ENCODE assay signal across 9 mouse cellular contexts in genomic region chr1:85901516-85902107, GRCm38 (mm10). TPM values are rescaled to one million over a fixed set of nuclear protein-coding genes. Genes with fewer than 3 reads are reported as not detected.
DNase-seq lines count a peak whose midpoint lies in the region; ATAC-seq and TF ChIP-seq lines count a peak whose summit lies in the region.
"Had no signal": no experiment of that assay in that cellular context is flagged by ENCODE, and none has a peak within 500 bp of the region (broad histone marks: within the 10 kb centered on the region; RNA-seq: fewer than 3 reads in every experiment).

No protein-coding gene starts in this region.

- TF ChIP-seq EP300 in liver, postnatal 0 days (IDR thresholded peaks at IDR 0.05; ENCODE audit: low read depth): no peak

- H3K4me1 ChIP-seq in liver, embryonic 11.5 days (replicated peaks; ENCODE audit: control insufficient read depth, insufficient read depth, low read length): peaks cover 39% of the 10 kb centered on the region
- H3K4me1 ChIP-seq in liver, postnatal 0 days (ENCODE audit: insufficient read depth): peaks cover 47% of the 10 kb centered on the region
- H3K4me1 ChIP-seq in forebrain, embryonic 13.5 days: peaks cover 67% of the 10 kb centered on the region
- peaks cover 76% of the 10 kb centered on the region for H3K4me1 ChIP-seq in heart, embryonic 16.5 days (ENCODE audit: control insufficient read depth, insufficient read depth, low read length)
- peaks cover 65% of the 10 kb centered on the region for H3K4me1 ChIP-seq in neural tube, embryonic 13.5 days (replicated peaks)
- peaks cover 55% of the 10 kb centered on the region for H3K4me1 ChIP-seq in liver, embryonic 12.5 days

- no peak overlapping the region for H3K9ac ChIP-seq in liver, embryonic 11.5 days (ENCODE audit: low read depth, low read length)
- H3K9ac ChIP-seq in liver, postnatal 0 days (replicated peaks): no peak overlapping the region
- no peak overlapping the region for H3K9ac ChIP-seq in forebrain, embryonic 13.5 days
- no peak overlapping the region for H3K9ac ChIP-seq in heart, embryonic 16.5 days (ENCODE audit: low read length)
- H3K9ac ChIP-seq in neural tube, embryonic 13.5 days: no peak overlapping the region
- H3K9ac ChIP-seq in liver, embryonic 12.5 days: no peak overlapping the region

- no peak for DNase-seq in liver, embryonic 11.5 days (ENCODE audit: low spot score)
- DNase-seq in liver, postnatal 0 days: no peak
- DNase-seq in left cerebral cortex, postnatal 4 days: no peak
- DNase-seq in ovary, adult 18-20 months (ENCODE audit: low spot score): no peak
- DNase-seq: kidney, adult 11 months had no signal

- 0 out of 2 replicates have a peak, but pooled peaks have one; percentile 32 for ATAC-seq in liver, embryonic 11.5 days (replicated peaks; ENCODE audit: low FRiP score)
- ATAC-seq in liver, postnatal 0 days: no peak
- peak; percentile 56 for ATAC-seq in forebrain, embryonic 13.5 days
- ATAC-seq in heart, embryonic 16.5 days (replicated peaks; ENCODE audit: extremely low read depth, insufficient read depth, low FRiP score): no peak; the same call in 1 of the 2 replicates
- peak; percentile 48 for ATAC-seq in neural tube, embryonic 13.5 days (ENCODE audit: low read depth)
- no peak for ATAC-seq in liver, embryonic 12.5 days

- WGBS in liver, embryonic 11.5 days: 35% methylated on average over 3 of the region's 3 CpGs
- 24% methylated on average over 3 of the region's 3 CpGs for WGBS in liver, postnatal 0 days (ENCODE audit: insufficient replicate concordance)
- 50% methylated on average over 3 of the region's 3 CpGs for WGBS in forebrain, embryonic 13.5 days
- 28% methylated on average over 3 of the region's 3 CpGs for WGBS in heart, embryonic 16.5 days
- 66% methylated on average over 3 of the region's 3 CpGs for WGBS in neural tube, embryonic 13.5 days
- WGBS in liver, embryonic 12.5 days (ENCODE audit: insufficient replicate concordance): 21% methylated on average over 3 of the region's 3 CpGs

- H3K27me3 ChIP-seq in liver, embryonic 11.5 days (replicated peaks; ENCODE audit: control insufficient read depth, insufficient read depth, low read length): no peaks in the 10 kb centered on the region
- no peaks in the 10 kb centered on the region for H3K27me3 ChIP-seq in liver, postnatal 0 days (ENCODE audit: insufficient read depth, low read length)
- H3K27me3 ChIP-seq in forebrain, embryonic 13.5 days: no peaks in the 10 kb centered on the region
- no peaks in the 10 kb centered on the region for H3K27me3 ChIP-seq in heart, embryonic 16.5 days (ENCODE audit: control insufficient read depth, insufficient read depth, low read length)
- H3K27me3 ChIP-seq in neural tube, embryonic 13.5 days: no peaks in the 10 kb centered on the region
- no peaks in the 10 kb centered on the region for H3K27me3 ChIP-seq in liver, embryonic 12.5 days (replicated peaks)

- intact Hi-C loops in left cerebral cortex, postnatal 4 days (cut with DNase I): no loop called here

- H3K4me3 ChIP-seq in liver, embryonic 11.5 days (ENCODE audit: low read depth, low read length): no peak overlapping the region
- H3K4me3 ChIP-seq in liver, postnatal 0 days (ENCODE audit: low read depth, low read length): no peak overlapping the region
- H3K4me3 ChIP-seq in forebrain, embryonic 13.5 days: no peak overlapping the region
- H3K4me3 ChIP-seq in heart, embryonic 16.5 days (ENCODE audit: low read length): no peak overlapping the region
- no peak overlapping the region for H3K4me3 ChIP-seq in neural tube, embryonic 13.5 days
- H3K4me3 ChIP-seq in liver, embryonic 12.5 days: no peak overlapping the region

- TF ChIP-seq CTCF in liver, postnatal 0 days (IDR thresholded peaks at IDR 0.05; ENCODE audit: low read depth): no peak

- no peak overlapping the region for H3K4me2 ChIP-seq in liver, embryonic 11.5 days
- H3K4me2 ChIP-seq in liver, postnatal 0 days (ENCODE audit: low read depth, low read length): no peak overlapping the region
- H3K4me2 ChIP-seq in forebrain, embryonic 13.5 days: peak overlapping the region; percentile 30; the same call in 1 of the 2 replicates
- peak overlapping the region; percentile 11; the same call in 1 of the 2 replicates for H3K4me2 ChIP-seq in heart, embryonic 16.5 days (ENCODE audit: low read depth, low read length)
- peak overlapping the region; percentile 1; the same call in 1 of the 2 replicates for H3K4me2 ChIP-seq in neural tube, embryonic 13.5 days
- H3K4me2 ChIP-seq in liver, embryonic 12.5 days: no peak overlapping the region

- no peak overlapping the region; the same call in 1 of the 2 replicates for H3K27ac ChIP-seq in liver, embryonic 11.5 days (ENCODE audit: low read depth, low read length)
- no peak overlapping the region for H3K27ac ChIP-seq in liver, postnatal 0 days (ENCODE audit: low read depth)
- peak overlapping the region; percentile 70 for H3K27ac ChIP-seq in forebrain, embryonic 13.5 days
- peak overlapping the region; percentile 77 for H3K27ac ChIP-seq in heart, embryonic 16.5 days (ENCODE audit: low read length)
- H3K27ac ChIP-seq in neural tube, embryonic 13.5 days (replicated peaks): peak overlapping the region; percentile 67
- no peak overlapping the region for H3K27ac ChIP-seq in liver, embryonic 12.5 days

- H3K36me3 ChIP-seq in liver, embryonic 11.5 days (ENCODE audit: control insufficient read depth, insufficient read depth, low read length): peaks cover 11% of the 10 kb centered on the region; the same call in 1 of the 2 replicates
- H3K36me3 ChIP-seq in liver, postnatal 0 days (replicated peaks; ENCODE audit: insufficient read depth, low read length): peaks cover 21% of the 10 kb centered on the region
- H3K36me3 ChIP-seq in forebrain, embryonic 13.5 days (ENCODE audit: poor library complexity, severe bottlenecking): peaks cover 38% of the 10 kb centered on the region
- peaks cover 31% of the 10 kb centered on the region for H3K36me3 ChIP-seq in heart, embryonic 16.5 days (ENCODE audit: control insufficient read depth, insufficient read depth)
- peaks cover 38% of the 10 kb centered on the region for H3K36me3 ChIP-seq in neural tube, embryonic 13.5 days
- peaks cover 31% of the 10 kb centered on the region for H3K36me3 ChIP-seq in liver, embryonic 12.5 days

- H3K9me3 ChIP-seq in liver, embryonic 11.5 days (ENCODE audit: control insufficient read depth, low read length): no peaks in the 10 kb centered on the region
- H3K9me3 ChIP-seq in liver, postnatal 0 days (ENCODE audit: low read length): no peaks in the 10 kb centered on the region
- no peaks in the 10 kb centered on the region for H3K9me3 ChIP-seq in forebrain, embryonic 13.5 days (replicated peaks)
- H3K9me3 ChIP-seq in heart, embryonic 16.5 days (replicated peaks; ENCODE audit: control insufficient read depth, low read length): no peaks in the 10 kb centered on the region
- no peaks in the 10 kb centered on the region for H3K9me3 ChIP-seq in neural tube, embryonic 13.5 days
- H3K9me3 ChIP-seq in liver, embryonic 12.5 days (replicated peaks): no peaks in the 10 kb centered on the region

RNA-seq across cellular contexts. Expression of gene Itm2c, which starts 7.5 kb away (rescaled TPM):
- 39.7 and 41.8 TPM in 2 replicates for polyA plus RNA-seq in liver, embryonic 11.5 days (2014; fragmentation: Nextera tagmentation; extraction: Ambion mirVana)
- 52.1 and 56.7 TPM in 2 replicates for polyA plus RNA-seq in liver, postnatal 0 days (2015; fragmentation: Nextera tagmentation; extraction: Ambion mirVana)
- 124 and 129 TPM in 2 replicates for polyA plus RNA-seq in forebrain, embryonic 13.5 days (2015; fragmentation: Nextera tagmentation; extraction: Ambion mirVana)
- 188 TPM in 2 replicates for polyA plus RNA-seq in heart, embryonic 16.5 days (2015; fragmentation: Nextera tagmentation; extraction: Ambion mirVana)
- polyA plus RNA-seq in neural tube, embryonic 13.5 days (2015; fragmentation: Nextera tagmentation; extraction: Ambion mirVana): 148 and 155 TPM in 2 replicates
- 100 to 1,000 TPM; 111 to 124 TPM for total RNA-seq in left cerebral cortex, postnatal 4 days (2021)
- 41.3 and 42.3 TPM in 2 replicates for polyA plus RNA-seq in liver, embryonic 12.5 days (2016; fragmentation: Nextera tagmentation; extraction: Ambion mirVana)

RNA-seq across cellular contexts. Expression of gene 4933407L21Rik, which starts 26.7 kb away (rescaled TPM):
- not detected in 2 replicates for polyA plus RNA-seq in liver, embryonic 11.5 days (2014; fragmentation: Nextera tagmentation; extraction: Ambion mirVana)
- 0.11 TPM in 1 of 2 replicates, not detected in the other for polyA plus RNA-seq in liver, postnatal 0 days (2015; fragmentation: Nextera tagmentation; extraction: Ambion mirVana)
- 3.7 and 5.2 TPM in 2 replicates for polyA plus RNA-seq in forebrain, embryonic 13.5 days (2015; fragmentation: Nextera tagmentation; extraction: Ambion mirVana)
- 0.09 and 0.21 TPM in 2 replicates for polyA plus RNA-seq in heart, embryonic 16.5 days (2015; fragmentation: Nextera tagmentation; extraction: Ambion mirVana)
- 2.7 and 3.5 TPM in 2 replicates for polyA plus RNA-seq in neural tube, embryonic 13.5 days (2015; fragmentation: Nextera tagmentation; extraction: Ambion mirVana)
- 1 to 10 TPM; 6.1 to 7.2 TPM for total RNA-seq in left cerebral cortex, postnatal 4 days (2021)
- not detected in 2 replicates for polyA plus RNA-seq in liver, embryonic 12.5 days (2016; fragmentation: Nextera tagmentation; extraction: Ambion mirVana)

RNA-seq across cellular contexts. Expression of gene Gpr55, which starts 59.2 kb away (rescaled TPM):
- not detected in 2 replicates for polyA plus RNA-seq in liver, embryonic 11.5 days (2014; fragmentation: Nextera tagmentation; extraction: Ambion mirVana)
- 0.12 and 0.20 TPM in 2 replicates for polyA plus RNA-seq in liver, postnatal 0 days (2015; fragmentation: Nextera tagmentation; extraction: Ambion mirVana)
- 0.08 TPM in 1 of 2 replicates, not detected in the other for polyA plus RNA-seq in forebrain, embryonic 13.5 days (2015; fragmentation: Nextera tagmentation; extraction: Ambion mirVana)
- 0.09 and 0.18 TPM in 2 replicates for polyA plus RNA-seq in heart, embryonic 16.5 days (2015; fragmentation: Nextera tagmentation; extraction: Ambion mirVana)
- polyA plus RNA-seq in neural tube, embryonic 13.5 days (2015; fragmentation: Nextera tagmentation; extraction: Ambion mirVana): 0.12 TPM in 1 of 2 replicates, not detected in the other
- under 1 TPM in 1 of 2 experiments, not detected in 1; 0.10 TPM for total RNA-seq in left cerebral cortex, postnatal 4 days (2021)
- polyA plus RNA-seq in liver, embryonic 12.5 days (2016; fragmentation: Nextera tagmentation; extraction: Ambion mirVana): not detected in 2 replicates

Comparison
In these comparisons a context has a peak if more than half of its experiments do, and no peak if none do; other contexts are left out.
1. ATAC-seq: peak in liver, embryonic 11.5 days (single experiment), forebrain, embryonic 13.5 days (single experiment) and neural tube, embryonic 13.5 days (single experiment); none in liver, postnatal 0 days (single experiment), heart, embryonic 16.5 days (single experiment) and liver, embryonic 12.5 days (single experiment).
2. H3K27ac ChIP-seq: peak in forebrain, embryonic 13.5 days (single experiment), heart, embryonic 16.5 days (single experiment) and neural tube, embryonic 13.5 days (single experiment); none in liver, embryonic 11.5 days (single experiment), liver, postnatal 0 days (single experiment) and liver, embryonic 12.5 days (single experiment).
3. H3K4me2 ChIP-seq: peak in forebrain, embryonic 13.5 days (single experiment), heart, embryonic 16.5 days (single experiment) and neural tube, embryonic 13.5 days (single experiment); none in liver, embryonic 11.5 days (single experiment), liver, postnatal 0 days (single experiment) and liver, embryonic 12.5 days (single experiment).